Mouse (Mus musculus) heart, embryonic 14.5 days (tissue): ENCODE measurements around the gene Nudt21. TPM values are rescaled to one million over a fixed set of nuclear protein-coding genes. Genes with fewer than 3 reads are reported as not detected.
"Not testable (repeated sequence)": the region's sequence is repeated elsewhere in the genome, so short reads cannot be mapped to it uniquely, and the experiment has no call there.

Experiments used
- ATAC-seq: fragments of 200-750 bp; cut with Nextera tagmentation; 2 replicates; pipeline ENCODE4 v1.8.0; 2017; ENCODE audit warnings: low read depth, moderate TSS enrichment; ENCODE audit not compliant: insufficient number of reproducible peaks, insufficient read depth, low FRiP score
- H3K27ac ChIP-seq, 2 experiments: fragments of 200-500 bp in 1 of 2; fragments of 300-500 bp in 1 of 2; sonication (generic) in 1 of 2; replicated peaks in 1 of 2; 2 replicates each; pipeline ENCODE4 v1.5.1; 2012 to 2014; ENCODE audit warnings: low read depth in 2 of 2, low read length in 2 of 2, control low read depth in 1 of 2, mild to moderate bottlenecking in 1 of 2, mixed read lengths in 1 of 2; ENCODE audit not compliant: control insufficient read depth in 1 of 2, insufficient read depth in 1 of 2
- H3K27me3 ChIP-seq: fragments of 300-500 bp; sonication (generic); 2 replicates; pipeline ENCODE4 v1.6.1; 2014; ENCODE audit warnings: mild to moderate bottlenecking, low read length, control low read depth; ENCODE audit not compliant: control insufficient read depth, insufficient read depth
- H3K36me3 ChIP-seq: fragments of 300-500 bp; sonication (generic); 2 replicates; pipeline ENCODE4 v1.6.1; 2014; ENCODE audit warnings: mild to moderate bottlenecking, control low read depth, low read length, mixed read lengths; ENCODE audit not compliant: control insufficient read depth, insufficient read depth
- H3K4me1 ChIP-seq, 2 experiments: fragments of 200-500 bp in 1 of 2; fragments of 300-500 bp in 1 of 2; sonication (generic) in 1 of 2; 2 replicates each; pipeline ENCODE4 v1.6.1; 2012 to 2014; ENCODE audit warnings: low read length in 2 of 2, control low read depth in 1 of 2, mixed read lengths in 1 of 2; ENCODE audit not compliant: control insufficient read depth in 2 of 2, insufficient read depth in 2 of 2
- H3K4me2 ChIP-seq: fragments of 300-500 bp; sonication (generic); 2 replicates; pipeline ENCODE4 v1.6.1; 2014; ENCODE audit warnings: mild to moderate bottlenecking, low read length
- H3K4me3 ChIP-seq, 2 experiments: fragments of 200-500 bp in 1 of 2; fragments of 300-500 bp in 1 of 2; sonication (generic) in 1 of 2; 2 replicates each; pipeline ENCODE4 v1.5.1; 2012 to 2014; ENCODE audit warnings: low read length in 2 of 2, mild to moderate bottlenecking in 2 of 2, control low read depth in 1 of 2, low read depth in 1 of 2, moderate library complexity in 1 of 2; ENCODE audit not compliant: control insufficient read depth in 1 of 2, insufficient read depth in 1 of 2
- H3K9ac ChIP-seq: fragments of 300-500 bp; sonication (generic); 2 replicates; pipeline ENCODE4 v1.6.1; 2014; ENCODE audit warnings: mild to moderate bottlenecking, low read length
- H3K9me3 ChIP-seq: fragments of 300-500 bp; sonication (generic); 2 replicates; pipeline ENCODE4 v1.6.1; 2016; ENCODE audit warnings: low read length, control low read depth; ENCODE audit not compliant: control insufficient read depth
- WGBS: fragments of 180-500 bp; shearing (Covaris S2); extraction: QIAGEN DNeasy Blood & Tissue Kit; methylation state at CpG from one replicate; pipeline ENCODE4 v1.1.7; 2014; 5-methylcytosine and 5-hydroxymethylcytosine counted together
- polyA plus RNA-seq: library from polyadenylated mRNA; unstranded; fragments of >200 nt; fragmentation: Nextera tagmentation; extraction: Ambion mirVana; gene quantifications from 2 replicates; pipeline ENCODE4 v1.2.1, GENCODE M21; 2014

Gene Nudt21
- polyA plus RNA-seq, 1 experiment from 2014 or later = 88.1 TPM

DNA sequence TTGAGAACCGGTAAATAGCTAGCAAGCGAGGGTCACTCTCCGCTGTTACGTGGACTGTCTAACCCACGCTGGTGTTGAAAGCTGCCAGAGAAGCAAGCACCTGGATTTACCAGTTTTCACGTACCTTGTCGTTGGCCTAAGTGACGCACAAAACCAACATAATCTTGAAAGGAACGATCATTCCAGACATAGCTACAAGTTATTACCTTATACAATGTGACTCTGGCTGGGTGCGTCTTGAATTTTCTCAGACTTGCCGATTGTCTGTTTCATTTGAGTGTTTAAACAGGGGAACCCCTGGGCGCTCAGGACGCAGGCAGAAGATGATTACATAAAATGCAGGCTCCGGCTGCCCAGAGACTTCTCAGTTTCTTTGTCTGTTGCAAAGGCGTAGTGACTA is 975 bp upstream of the Nudt21 start:
- Histone ChIP-seq H3K4me3 (peak overlapping the region; percentile 65 to 90), H3K9ac (peak overlapping the region; percentile 80), H3K4me1 (peaks cover 5 to 23% of the 10 kb centered on the region in 2 experiments; a peak in 3 of 4 replicates), H3K27me3 (no peaks in the 10 kb centered on the region), H3K27ac (0 out of 4 replicates have a peak overlapping the region, but pooled peaks of 1 of the 2 experiments have one; percentile 38), H3K4me2 (peak overlapping the region; percentile 88), H3K36me3 (peaks cover 5% of the 10 kb centered on the region; the same call in 1 of the 2 replicates), H3K9me3 (no peaks in the 10 kb centered on the region)
- WGBS = 8% methylated on average over 15 of the region's 15 CpGs
- ATAC-seq = no peak

DNA sequence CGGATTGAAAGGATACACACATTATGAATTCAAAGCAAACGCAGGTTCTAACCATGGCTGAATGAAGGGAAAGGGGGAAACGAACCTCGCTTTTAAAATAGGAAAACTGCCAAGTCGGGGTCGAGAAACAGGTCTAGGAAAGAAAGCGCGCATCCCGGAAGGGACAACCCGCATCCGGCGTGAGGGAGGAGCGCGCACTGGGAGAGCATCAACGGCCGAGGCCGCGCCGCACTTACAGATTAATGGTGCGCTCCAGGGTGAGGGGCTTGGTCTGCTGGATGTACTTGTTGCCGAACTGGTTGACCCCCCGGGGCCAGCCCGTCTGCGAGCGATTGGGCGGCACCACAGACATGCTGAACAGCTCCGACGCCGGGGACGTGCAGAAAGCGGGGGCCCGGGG is 290 bp downstream of the Nudt21 start:
- not testable (repeated sequence) for H3K36me3 ChIP-seq, H3K9me3 ChIP-seq, H3K27me3 ChIP-seq
- Histone ChIP-seq H3K4me3 (peak overlapping the region; percentile 76 to 90), H3K27ac (peak overlapping the region; percentile 80), H3K4me2 (peak overlapping the region; percentile 65), H3K4me1 (peaks cover 5 to 28% of the 10 kb centered on the region in 2 experiments; a peak in 3 of 4 replicates), H3K9ac (peak overlapping the region; percentile 74)
- WGBS = 0% methylated on average over 21 of the region's 32 CpGs
- peak; percentile 81 for ATAC-seq

DNA sequence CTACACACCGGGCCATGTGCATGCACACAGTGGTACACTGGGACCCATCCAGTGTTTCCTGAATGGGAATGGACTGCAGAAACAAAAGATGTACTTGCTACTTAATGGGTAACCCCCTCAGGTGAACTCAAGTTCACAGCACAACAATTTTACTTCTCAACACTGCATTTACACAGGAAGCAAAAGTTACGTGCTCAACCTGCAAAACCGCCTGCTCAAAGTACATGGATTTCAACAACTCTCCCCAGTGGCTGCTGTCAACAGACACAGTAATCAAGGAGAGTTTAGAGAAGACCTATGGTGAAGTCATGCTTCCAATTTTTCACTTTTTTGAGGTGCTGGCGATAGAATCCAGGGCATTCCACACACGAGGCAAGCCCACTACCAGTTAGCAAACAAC is 1.6 kb downstream of the Nudt21 start:
- no peak for ATAC-seq
- Histone ChIP-seq H3K27me3 (no peaks in the 10 kb centered on the region), H3K27ac (no peak overlapping the region), H3K4me3 (peak overlapping the region in 1 of 2 experiments; percentile 3; a peak in 1 of 4 replicates), H3K9me3 (no peaks in the 10 kb centered on the region), H3K4me2 (peak overlapping the region; percentile 65), H3K4me1 (peaks cover 5 to 28% of the 10 kb centered on the region in 2 experiments; a peak in 3 of 4 replicates), H3K36me3 (peaks cover 22% of the 10 kb centered on the region), H3K9ac (peak overlapping the region; percentile 74)
- WGBS = 50% methylated on average over 5 of the region's 5 CpGs

DNA sequence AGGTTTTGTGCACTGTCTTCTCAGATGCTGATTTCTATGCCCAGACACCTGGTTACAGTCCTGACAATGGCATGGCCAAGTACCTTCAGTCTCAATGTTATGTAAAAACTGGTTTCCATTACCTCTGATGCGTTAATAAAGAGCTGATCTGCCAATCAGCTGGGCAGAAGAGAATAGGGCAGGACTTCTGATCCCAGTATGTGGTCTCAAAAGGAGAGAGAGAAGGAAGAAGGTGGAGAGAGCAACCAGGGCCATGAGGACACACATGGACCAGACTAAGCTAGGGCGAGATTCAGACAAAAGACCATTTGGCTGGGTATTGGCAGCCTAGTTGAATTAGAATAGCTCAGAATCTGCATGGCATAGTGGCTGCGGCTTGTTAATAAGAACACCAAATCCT is 3.2 kb downstream of the Nudt21 start:
- H3K4me3 ChIP-seq = no peak overlapping the region
- no peak for ATAC-seq
- 84% methylated on average over 3 of the region's 3 CpGs for WGBS
- no peak overlapping the region for H3K27ac ChIP-seq
- no peak overlapping the region for H3K9ac ChIP-seq
- H3K36me3 ChIP-seq = peaks cover 32% of the 10 kb centered on the region
- peaks cover 5 to 28% of the 10 kb centered on the region in 2 experiments; a peak in 3 of 4 replicates for H3K4me1 ChIP-seq
- no peak overlapping the region for H3K4me2 ChIP-seq
- H3K9me3 ChIP-seq = no peaks in the 10 kb centered on the region
- no peaks in the 10 kb centered on the region for H3K27me3 ChIP-seq

DNA sequence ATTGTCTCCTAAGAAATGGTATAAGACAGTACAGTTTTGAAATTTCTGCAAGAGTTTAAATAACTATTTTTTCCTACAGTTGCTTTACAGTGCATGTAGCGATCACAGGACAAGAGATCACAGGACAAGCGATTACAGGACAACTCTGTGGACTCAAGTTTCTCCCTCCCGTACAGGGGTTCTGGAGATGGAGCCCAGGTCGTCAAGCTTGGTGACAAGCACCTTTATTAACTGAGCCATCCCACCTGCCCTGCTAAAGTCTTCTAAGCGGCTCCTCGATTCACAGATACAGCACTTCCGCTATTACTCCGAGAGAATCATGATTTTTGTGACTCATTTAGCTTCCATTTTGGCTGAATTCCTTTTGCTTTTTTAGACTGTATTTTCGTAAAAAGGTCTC is 7.1 kb downstream of the Nudt21 start:
- Histone ChIP-seq H3K27me3 (no peaks in the 10 kb centered on the region), H3K36me3 (peaks cover 71% of the 10 kb centered on the region), H3K9me3 (no peaks in the 10 kb centered on the region), H3K27ac (no peak overlapping the region), H3K4me1 (peaks cover 0 to 12% of the 10 kb centered on the region in 2 experiments; a peak in 2 of 4 replicates), H3K4me3 (no peak overlapping the region), H3K9ac (no peak overlapping the region), H3K4me2 (no peak overlapping the region)
- 94% methylated on average over 9 of the region's 9 CpGs for WGBS
- no peak for ATAC-seq

DNA sequence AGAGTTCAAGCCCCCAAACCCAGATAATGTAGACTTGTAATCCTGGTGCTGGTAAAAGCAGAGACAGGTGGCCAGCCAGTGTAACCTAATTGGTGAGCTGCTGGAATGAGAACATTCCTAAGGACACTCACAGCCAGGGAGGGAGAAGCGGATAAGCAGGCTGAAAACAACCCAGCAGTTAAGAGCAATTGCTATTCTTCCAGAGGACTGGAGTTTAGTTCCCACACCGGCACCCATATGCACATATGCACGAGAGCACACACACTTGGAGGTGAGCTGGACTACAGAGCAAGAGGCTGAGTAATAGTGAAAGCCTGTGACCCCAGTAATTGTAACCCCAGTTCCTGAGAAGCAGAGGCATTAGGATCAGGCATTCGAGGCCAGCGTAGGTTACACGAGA is 12.9 kb downstream of the Nudt21 start:
- Histone ChIP-seq H3K4me3 (no peak overlapping the region), H3K9me3 (no peaks in the 10 kb centered on the region), H3K9ac (no peak overlapping the region), H3K36me3 (peaks cover 89% of the 10 kb centered on the region), H3K27ac (no peak overlapping the region), H3K27me3 (no peaks in the 10 kb centered on the region), H3K4me2 (no peak overlapping the region), H3K4me1 (no peaks in the 10 kb centered on the region)
- ATAC-seq = no peak
- WGBS = 91% methylated on average over 6 of the region's 6 CpGs

DNA sequence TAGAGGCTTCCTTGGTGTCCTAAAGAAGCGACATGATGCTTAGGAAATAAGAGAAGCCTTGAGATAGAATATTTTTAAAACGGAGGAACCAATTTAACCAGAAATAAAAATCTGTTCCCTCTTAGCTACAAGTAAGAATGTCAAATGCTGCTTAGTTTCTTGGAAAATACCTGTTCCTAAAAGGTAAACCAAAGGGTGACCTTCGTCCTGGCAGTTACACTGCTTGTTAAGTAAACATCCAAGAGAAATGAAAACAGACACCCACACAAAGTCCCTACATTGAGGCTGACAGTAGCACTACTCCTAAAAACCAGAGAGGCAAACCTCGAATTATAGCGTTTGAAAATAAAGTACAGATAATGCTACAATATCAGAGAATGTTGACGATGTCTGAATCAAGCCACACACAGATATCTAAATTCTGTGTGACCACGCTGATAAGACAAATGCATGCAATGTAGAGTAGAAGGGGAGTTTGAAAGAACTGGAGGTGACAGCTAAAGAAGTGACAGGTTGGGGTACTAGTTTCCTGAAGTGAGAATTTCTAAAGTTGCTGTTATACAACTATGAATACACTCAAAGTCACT is 23.7 kb downstream of the Nudt21 start:
- Histone ChIP-seq H3K9ac (peak overlapping the region; percentile 98), H3K27ac (peak overlapping the region in 1 of 2 experiments; percentile 96; a peak in 2 of 4 replicates), H3K36me3 (peaks cover 6% of the 10 kb centered on the region), H3K4me2 (peak overlapping the region; percentile 86), H3K9me3 (no peaks in the 10 kb centered on the region), H3K27me3 (no peaks in the 10 kb centered on the region), H3K4me3 (peak overlapping the region; percentile 98), H3K4me1 (peaks cover 11 to 24% of the 10 kb centered on the region in 2 experiments; a peak in 3 of 4 replicates)
- no peak for ATAC-seq
- WGBS = 16% methylated on average over 7 of the region's 7 CpGs
